Mouse (Mus musculus): Measurements from ENCODE around the gene Nutf2.
"Not testable (repeated sequence)": the region's sequence is repeated elsewhere in the genome, so short reads cannot be mapped to it uniquely, and the experiment has no call there.

Gene Nutf2

DNA sequence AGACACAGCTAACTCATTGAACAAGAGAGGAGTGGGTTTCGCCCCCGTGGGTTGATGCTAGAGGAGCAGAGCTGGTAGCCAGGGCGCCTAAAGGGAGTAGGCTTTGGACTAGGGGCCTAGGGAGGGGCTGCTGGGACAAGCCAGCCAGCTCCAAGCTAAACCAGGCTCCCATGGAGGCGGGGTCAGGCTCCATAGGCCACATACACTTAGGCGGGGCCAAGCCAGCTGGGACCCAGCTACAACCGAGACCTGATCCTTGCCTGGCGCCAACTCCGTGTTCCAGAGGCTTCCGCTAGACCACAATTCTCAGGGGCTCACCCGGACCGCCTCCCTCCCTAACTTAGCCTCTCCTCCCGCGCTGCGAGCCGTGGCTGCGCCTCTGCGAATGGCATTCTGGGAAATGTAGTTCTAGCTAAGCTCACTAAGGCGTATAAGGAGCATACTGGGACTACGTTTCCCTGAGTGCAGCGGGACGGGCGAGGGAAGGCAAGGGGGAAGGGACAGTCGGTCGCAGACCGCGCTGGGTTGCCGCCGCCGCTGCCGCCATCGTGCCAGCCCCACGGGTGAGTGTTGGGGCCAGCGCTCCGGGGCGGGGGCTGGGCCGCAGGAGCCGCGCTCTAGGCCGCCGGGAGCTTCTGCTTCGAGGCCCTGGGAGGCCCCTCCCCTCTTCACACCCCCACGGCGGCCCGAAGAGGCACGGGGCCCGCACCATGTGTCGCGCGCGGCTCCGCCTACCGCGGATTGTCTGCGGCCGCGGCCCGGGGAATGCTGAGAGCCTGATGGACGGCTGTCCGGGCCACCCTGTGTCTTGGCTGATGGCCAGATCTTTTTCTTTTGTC, at the start of gene Nutf2:
Gene Nutf2 (plus strand): TSS at position 438 of the 839 bp plus-strand sequence.
- DNase-seq (ENCODE audit: low read depth in 2 of 2, low spot score in 2 of 2) = peak; percentile 83 to 86

DNA sequence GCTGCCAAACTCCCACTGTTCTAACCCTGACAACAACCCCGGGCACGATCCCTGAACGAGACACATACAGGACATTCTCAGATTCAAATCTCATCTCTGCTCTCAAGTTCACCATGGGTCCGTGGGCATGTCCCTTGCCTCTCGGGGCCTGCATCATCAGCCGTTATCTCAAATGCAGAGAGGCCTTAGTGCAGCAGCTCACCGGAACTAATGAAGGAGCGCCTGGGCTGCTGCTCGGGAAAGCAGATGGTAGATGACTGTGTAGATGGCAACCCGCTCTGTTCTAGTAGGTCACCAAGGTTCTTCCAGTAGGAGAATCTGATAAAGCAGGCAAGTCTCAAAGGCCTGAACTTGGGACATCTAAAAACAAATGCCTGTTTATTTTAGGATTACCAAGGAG, 49.3 kb upstream of the Nutf2 start:
- no peak for DNase-seq (ENCODE audit: low read depth in 2 of 2, low spot score in 2 of 2)

DNA sequence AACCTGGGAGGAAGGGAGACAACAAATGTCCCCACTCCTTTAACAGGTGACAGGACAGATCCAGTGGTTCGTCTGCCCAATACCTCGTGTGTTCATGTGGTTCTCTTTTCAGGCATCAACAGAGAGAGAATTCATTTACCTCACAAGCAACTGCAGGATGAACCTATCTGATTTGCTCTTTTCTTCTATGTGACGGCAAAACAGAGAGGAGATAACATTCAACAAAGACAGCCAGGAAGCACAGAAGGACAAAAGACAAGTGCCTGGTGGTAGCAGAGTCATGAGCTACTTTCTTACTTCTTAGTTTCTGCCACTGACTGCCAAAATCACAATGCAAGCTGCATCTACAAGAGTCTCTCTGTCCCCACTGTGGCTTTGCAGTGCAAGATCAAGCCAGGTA, 48.8 kb upstream of the Nutf2 start:
- DNase-seq (ENCODE audit: low read depth in 2 of 2, low spot score in 2 of 2) = no peak

DNA sequence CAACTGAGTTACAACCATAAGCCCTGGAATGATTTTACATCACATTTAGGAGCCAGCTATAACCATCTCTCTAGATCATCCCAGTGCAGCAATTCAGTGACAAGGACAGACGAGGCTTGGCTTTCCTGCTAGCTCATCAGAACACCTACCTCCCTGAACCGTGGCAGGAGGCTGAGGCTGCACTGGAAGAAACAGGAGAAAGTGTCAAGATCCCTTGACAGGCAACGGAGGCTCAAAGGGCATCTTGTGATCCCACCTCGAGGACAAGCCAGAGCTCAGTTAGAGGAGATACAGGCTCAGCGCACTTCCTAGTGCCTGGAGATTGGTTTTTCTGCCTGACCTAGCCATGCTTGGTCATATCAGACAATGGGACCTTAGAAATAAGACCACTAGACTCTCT, 47.9 kb upstream of the Nutf2 start:
- no peak for DNase-seq (ENCODE audit: low read depth in 2 of 2, low spot score in 2 of 2)

DNA sequence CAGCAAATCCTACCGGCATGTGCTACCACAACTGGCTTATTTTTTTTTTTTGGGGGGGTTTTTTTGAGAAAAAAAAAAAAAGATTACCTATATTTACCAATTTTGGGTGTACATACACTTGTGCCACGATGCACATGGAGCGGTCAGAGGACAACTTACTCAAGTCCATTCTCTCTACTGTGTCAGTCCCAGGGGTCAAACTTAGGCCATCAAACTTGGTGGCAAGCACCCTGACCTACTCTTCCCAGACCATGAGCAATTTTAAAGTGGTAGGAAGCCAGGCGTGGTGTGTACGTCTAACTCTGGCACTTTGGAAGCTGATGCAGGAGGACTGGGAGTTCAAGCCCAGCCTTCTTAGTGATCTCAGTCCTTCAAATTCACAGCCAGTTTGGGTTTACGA, 47.1 kb upstream of the Nutf2 start:
- DNase-seq (ENCODE audit: low read depth in 2 of 2, low spot score in 2 of 2) = no peak

DNA sequence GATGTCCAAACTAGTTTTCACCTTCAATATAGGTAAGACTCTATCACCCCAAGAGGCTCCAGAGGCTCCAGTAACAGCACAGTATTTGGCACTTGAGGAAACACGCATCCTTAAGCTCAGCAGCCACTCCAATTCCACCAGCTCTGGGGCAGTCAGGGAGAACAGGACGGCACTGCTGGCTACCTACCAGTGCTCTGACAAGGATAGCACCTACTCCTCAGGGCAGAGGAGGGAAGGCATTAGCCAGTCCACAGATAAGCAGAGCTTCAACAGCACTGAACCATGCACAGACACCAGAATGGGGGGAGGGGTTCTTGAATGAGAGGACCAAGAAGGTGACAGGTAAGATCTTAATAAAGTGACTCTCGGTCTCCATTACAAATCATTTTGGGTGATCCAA, 40.7 kb upstream of the Nutf2 start:
- no peak for DNase-seq (ENCODE audit: low read depth in 2 of 2, low spot score in 2 of 2)

DNA sequence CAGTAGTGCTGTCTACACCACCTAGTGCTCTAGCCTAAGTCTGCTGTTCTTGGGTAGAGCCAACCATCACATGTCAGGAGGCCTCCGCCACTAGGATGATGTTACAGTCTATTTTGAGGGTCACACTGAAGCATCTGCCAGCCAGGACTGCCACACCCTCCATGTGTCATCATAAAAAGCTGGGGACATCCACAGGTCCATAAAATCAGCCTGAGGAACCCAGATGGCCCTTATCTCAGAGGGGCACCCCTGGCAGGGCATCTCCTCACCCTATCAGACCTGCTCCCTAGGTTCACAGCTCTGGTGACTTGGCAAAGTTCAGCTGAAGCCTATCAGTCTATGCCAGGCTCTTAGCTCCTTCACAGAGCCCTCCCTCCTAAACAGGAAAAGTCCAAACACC, 39.5 kb upstream of the Nutf2 start:
- DNase-seq (ENCODE audit: low read depth in 2 of 2, low spot score in 2 of 2) = no peak

DNA sequence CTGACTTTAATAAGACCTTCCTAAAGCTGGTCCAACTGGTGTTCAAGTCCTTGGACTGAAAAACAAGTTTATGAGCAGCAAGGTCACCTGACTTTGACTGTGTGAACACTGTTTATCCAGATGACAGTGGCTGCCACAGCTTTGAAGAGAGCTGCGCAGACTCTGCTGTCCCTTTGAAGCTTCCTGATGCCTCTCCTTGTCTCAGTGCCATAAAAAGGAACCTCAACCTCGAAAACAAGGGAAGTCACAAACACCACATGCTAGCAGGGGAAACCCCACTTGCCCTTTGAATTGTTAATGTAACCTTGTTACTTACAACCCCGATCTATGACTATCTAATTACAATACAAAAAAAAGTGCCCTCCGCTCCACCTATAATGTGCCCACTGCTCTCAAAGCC, 34.9 kb upstream of the Nutf2 start:
- DNase-seq (ENCODE audit: low read depth in 2 of 2, low spot score in 2 of 2) = peak; percentile 27 to 32

DNA sequence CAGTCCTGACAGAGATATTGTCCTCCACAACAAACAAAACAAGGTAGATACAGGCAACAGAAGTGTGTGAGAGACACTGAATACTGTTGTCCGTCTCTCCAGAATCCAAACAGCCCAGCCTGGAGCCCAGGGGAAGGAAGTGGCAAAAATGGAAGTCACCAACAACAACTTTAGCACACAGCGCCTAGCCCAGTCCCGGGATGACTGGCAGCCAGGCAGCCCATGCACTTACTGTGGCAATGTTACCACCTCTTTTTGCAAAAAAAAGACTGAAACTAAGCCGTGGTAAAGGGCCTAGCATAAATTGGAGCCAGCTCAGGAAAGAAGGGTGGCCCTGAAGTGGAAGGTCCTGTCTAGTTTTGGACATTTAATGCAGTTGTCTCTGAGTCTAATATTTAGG, 34.0 kb upstream of the Nutf2 start:
- no peak for DNase-seq (ENCODE audit: low read depth in 2 of 2, low spot score in 2 of 2)

DNA sequence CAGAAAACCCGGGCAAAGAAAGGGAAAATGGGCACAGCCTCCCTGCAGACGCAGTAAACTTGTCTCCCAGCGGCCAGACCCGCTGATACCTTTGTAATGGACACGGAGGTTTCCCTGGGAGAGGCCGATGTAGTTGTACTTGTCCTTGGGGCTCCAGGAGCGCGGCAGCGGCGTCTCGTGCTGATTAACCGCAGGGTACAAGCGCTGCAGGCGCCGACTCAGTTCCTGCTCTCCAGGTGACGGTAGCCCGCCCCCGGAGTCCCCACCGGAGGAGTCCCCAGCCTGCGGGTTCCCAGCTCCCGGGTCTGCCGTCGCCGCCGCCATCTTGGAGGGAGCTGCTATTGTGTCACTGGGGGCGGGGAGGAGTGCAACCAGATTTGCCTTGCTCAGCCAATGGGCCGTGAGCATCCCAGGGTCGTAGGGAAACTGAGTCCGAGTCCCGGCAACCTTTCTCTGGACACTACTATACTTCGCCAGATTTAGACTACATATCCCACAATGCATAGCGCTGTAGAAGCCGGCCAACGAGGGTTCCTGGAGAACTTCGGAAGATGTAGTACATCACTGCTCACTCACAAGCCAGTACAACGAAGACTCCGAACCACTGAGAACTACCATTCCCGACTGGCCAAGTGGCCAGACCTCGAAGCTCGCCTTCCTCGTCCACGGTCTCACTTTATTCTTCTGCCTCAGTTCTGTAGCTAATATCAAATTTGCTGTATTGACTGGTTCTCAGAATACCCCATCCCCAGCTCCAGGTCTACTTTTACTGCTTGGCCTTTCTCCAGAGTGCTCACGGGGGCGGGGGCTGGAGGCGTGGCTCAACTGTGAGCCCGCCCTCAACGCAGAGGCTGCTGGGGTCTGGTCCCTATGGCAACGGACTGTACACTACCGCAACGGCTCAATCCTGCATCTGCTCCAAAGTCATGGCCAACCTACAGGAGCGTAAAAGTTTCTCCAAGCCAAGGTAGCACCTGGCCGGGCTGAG, 33.2 kb upstream of the Nutf2 start, which contains the start of the genes Ranbp10 and Tsnaxip1:
Gene Ranbp10 (minus strand): TSS at position 490 of the 988 bp plus-strand sequence.
Gene Tsnaxip1 (plus strand): TSS at position 871 of the 988 bp plus-strand sequence.
- peak; percentile 93 to 94 for DNase-seq (ENCODE audit: low read depth in 2 of 2, low spot score in 2 of 2)

DNA sequence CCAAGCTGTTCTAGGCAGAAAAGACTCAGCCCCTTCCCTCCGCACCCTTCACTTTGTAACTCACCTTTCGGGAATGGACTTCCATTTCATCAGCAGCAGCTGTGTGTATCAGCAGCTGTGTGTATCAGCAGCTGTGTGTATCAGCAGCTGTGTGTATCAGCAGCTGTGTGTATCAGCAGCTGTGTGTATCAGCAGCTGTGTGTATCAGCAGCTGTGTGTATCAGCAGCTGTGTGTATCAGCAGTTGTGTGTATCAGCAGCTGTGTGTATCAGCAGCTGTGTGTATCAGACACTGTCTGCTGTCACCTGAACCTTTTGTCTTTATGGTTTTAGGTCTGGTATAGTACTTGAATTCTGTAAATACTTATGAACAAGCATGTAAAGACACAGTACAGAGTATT, 26.6 kb upstream of the Nutf2 start:
- DNase-seq (ENCODE audit: low read depth in 2 of 2, low spot score in 2 of 2) = not testable (repeated sequence)

DNA sequence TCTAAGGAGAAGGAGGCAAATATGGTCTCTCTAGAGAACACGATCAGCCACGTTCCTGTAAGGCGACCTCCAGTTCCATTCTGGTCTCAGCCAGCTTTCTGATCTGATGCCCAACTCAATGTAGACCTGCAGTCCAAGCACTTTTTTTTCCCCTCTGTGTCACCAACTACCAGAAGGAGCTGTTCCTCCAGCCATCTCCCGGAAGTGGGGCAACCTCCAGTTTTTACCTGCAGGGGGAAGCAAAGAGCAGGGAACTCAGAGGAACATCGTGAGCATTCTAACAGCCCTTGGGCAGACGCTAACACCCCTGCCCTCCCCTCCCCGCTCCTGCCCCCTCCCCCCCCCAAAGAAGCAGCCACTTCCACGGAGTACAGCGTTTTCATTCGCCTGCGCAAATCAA, 25.1 kb upstream of the Nutf2 start:
- peak; percentile 84 to 93 for DNase-seq (ENCODE audit: low read depth in 2 of 2, low spot score in 2 of 2)

DNA sequence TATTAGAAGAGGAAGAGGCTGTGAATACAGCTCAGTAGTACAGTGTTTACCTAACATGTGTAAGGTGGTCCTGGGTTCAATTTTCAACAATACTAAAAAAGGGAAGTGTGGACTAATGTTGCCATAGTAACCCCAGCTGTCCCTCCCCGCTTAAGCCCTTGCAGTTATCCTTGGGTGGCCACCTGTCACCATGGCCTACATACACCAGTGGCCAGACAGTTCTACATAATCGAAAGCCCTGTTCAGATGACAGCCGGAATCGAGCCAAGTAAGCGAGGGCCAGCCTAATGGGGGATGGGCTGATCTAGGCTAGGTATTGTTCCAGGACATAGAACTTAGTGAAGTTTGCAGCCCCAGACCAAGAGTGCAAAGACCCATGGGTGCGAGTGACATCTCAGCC, 23.4 kb upstream of the Nutf2 start:
- DNase-seq (ENCODE audit: low read depth in 2 of 2, low spot score in 2 of 2) = no peak

DNA sequence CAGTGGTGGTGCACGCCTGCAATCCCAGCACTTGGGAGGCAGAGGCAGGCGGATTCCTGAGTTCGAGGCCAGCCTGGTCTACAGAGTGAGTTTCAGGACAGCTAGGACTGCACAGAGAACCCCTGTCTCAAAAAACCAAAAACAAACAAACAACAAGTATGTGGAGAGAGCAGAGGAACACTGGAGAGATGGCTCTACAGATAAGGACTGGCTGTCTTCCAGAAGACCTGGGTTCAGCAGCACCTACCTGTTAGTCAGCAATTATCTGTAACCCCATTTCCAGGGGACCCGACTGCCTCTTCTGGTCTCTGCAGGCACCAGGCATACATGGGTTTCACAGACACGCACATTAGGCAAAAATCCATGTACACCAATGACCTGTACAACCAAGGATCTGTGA, 21.2 kb upstream of the Nutf2 start:
- no peak for DNase-seq (ENCODE audit: low read depth in 2 of 2, low spot score in 2 of 2)

DNA sequence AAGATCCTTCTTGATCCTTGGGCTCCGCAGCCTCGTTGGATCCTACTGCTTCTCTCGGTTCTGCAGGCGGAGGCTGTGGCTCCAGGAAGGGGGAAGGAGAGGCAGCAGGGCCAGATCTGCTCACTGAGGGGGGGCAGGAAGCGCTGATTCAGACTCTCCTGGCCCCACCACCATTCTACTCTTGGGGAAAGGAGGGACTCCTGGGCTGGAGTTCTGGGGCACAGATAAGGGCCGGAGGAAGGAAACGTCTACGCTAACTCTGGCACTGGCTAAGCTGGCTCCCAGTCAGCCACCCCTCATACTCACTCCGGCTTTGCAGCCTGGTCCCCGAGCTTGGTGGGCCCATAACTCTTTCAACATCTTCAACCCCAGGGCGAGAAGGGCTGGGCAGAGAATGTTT, 13.7 kb upstream of the Nutf2 start:
- no peak for DNase-seq (ENCODE audit: low read depth in 2 of 2, low spot score in 2 of 2)

DNA sequence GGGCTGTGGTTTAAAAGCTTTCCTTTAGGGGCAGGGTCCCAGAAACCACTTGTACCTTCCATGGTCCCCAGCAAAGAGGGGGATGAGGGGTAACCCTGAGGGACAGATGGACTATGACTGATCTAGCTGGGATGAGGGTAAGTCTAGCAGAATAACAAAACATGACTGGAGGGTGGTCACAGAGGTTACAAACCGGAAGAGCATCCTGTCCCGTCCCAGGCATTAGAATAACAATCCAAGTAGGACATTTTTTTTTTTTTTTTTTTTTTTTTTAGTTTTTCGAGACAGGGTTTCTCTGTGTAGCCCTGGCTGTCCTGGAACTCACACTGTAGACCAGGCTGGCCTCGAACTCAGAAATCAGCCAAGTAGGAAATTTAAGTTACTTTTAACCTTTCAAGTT, 10.4 kb upstream of the Nutf2 start:
- no peak for DNase-seq (ENCODE audit: low read depth in 2 of 2, low spot score in 2 of 2)

DNA sequence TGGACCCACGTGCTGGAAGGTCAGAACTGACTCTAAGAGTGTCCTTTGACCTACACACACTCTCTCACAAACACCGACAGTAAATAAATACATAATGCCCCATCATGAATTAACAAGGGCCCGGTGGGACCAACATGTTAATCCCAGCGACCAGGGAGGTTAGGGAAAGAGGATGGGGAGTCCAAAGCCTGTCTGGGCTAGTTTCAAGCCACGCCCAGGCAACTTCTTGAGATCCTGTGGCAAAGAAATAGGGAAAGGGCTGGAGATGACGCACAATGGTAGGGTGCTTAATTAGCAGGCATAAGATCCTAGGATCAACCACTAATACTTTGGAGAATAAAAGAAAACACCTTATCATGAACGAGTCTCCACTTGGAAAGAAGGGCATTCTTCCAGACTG, 9.8 kb upstream of the Nutf2 start:
- DNase-seq (ENCODE audit: low read depth in 2 of 2, low spot score in 2 of 2) = no peak

DNA sequence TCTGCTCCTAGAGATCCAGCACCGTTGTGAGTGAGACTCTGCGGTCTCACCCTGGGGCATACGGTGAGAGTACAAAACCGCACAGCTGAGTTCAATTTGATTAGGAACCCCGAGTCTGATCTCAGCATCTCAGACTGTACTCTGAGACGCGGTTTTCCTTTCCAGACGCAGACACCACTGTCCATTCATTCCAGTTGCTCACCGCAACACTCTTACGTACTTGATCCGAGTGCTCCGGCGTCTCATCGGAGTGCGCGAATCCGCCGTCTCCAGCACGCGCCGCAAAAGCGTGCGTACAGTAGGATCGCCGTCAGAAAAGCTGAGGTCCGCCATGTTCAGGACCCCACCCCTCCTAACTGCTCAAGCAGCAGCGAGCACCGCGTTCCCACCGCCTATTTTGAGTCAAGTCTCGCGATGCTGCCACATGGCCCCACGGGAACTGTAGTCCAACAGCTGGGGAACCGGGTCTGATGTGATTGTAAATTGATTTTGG, 8.7 kb upstream of the Nutf2 start:
- peak; percentile 80 to 88 for DNase-seq (ENCODE audit: low read depth in 2 of 2, low spot score in 2 of 2)

DNA sequence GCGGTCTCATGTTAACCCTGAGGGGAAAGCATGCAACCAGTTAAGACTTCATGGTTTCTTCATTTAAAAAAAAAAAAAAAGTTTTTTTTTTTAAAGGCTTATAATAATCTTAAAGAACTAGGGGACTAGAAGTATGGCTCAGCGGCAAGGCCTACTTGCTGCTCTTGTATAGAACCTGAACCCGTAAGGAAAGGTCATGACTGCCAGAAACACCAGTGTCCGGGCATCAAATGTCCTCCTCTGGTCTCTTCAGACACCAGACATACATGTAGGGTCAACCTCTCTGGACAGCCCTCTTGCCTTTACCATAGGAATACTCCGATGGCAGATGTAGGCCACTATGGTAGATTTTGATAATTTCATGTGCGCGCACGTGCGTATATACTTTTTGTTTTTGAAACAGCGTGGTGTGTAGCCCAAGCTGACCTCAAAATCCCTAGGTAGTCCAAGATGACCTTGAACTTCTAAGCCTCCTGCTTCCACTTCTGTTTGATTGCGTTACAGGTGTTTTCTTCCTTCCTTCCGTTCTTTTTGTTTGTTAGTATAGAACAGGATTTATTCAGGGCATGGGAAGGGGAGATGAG, 8.1 kb upstream of the Nutf2 start:
- DNase-seq (ENCODE audit: low read depth in 2 of 2, low spot score in 2 of 2) = no peak

DNA sequence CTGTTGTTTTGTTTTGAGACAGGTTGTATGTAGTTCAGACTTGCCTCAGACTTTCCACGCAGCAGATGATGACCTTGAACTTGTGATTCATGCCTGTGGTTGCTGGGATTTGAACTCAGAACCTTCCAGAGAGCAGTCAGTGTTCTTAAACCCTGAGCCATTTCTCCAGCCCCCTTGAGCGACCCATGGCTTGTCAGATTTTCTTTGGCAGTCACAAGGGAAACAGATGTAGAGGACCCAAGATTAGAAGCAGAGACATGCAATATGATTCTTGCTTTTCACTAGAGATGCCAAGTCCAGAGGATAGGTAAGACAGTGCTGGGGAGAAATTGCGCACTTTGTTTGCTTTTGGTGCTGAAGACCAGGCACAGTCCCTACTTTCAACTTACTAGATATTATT, 7.2 kb upstream of the Nutf2 start, which contains the start of gene Cenpt:
Gene Cenpt (minus strand): TSS at position 101 of the 400 bp plus-strand sequence.
- DNase-seq (ENCODE audit: low read depth in 2 of 2, low spot score in 2 of 2) = no peak

DNA sequence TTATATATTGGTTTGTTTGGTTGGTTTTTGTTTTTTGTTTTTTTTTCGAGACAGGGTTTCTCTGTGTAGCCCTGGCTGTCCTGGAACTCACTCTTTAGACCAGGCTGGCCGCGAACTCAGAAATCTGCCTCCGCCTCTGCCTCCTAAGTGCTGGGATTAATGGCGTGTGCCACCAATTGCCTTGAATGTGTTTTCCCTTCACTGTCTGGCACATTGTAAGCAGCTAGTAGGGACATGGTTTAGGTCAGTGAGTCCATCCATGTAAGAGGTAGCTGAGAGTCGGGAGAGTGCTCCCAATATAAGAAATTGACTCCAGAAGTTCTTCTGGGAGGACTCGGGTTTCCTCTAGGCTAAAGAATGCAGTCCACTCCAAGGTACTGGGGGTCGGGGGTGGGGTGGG, 6.1 kb upstream of the Nutf2 start:
- no peak for DNase-seq (ENCODE audit: low read depth in 2 of 2, low spot score in 2 of 2)

Measured in CD8-positive naive resting alpha-beta T cell, adult 2 months (primary cell).